Mouse (Mus musculus) spleen, postnatal 36 days (tissue): ENCODE measurements around the gene Dalrd3.
A peak's percentile ranks its signal among the peaks of the same experiment; 100 is the strongest.
"Not testable (repeated sequence)": the region's sequence is repeated elsewhere in the genome, so short reads cannot be mapped to it uniquely, and the experiment has no call there.

Source experiments
- DNase-seq, 2 experiments: peaks; one replicate each; pipeline ENCODE4 v3.0.0; 2022; ENCODE audit warnings: low spot score in 2 of 2, mixed read lengths in 1 of 2

Dalrd3 gene

GRCm38 (mm10) chr9:108573774-108574690 lies 4.3 kb downstream of the Dalrd3 start:
- peak; percentile 53 to 57 for DNase-seq

DNA sequence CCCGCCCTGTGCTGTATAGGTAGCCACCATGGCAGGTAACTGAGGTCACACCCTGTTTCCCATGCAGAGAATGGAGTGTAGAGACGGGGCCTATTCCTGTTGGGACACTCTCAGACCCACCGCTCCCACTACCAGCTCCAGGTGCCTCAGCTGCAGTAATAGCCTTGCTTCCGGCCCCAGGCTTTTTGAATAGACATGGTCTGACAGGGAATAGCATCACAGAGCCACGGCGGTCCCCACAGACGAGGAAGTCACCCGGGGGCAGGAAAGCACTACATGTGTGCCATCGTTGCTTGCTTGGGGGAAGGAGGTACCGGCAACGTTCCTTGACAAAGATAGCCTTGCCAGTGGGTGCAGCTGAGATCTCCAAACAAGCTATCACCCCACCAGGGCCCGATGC lies 5.2 kb downstream of the Dalrd3 start:
- no peak for DNase-seq

DNA sequence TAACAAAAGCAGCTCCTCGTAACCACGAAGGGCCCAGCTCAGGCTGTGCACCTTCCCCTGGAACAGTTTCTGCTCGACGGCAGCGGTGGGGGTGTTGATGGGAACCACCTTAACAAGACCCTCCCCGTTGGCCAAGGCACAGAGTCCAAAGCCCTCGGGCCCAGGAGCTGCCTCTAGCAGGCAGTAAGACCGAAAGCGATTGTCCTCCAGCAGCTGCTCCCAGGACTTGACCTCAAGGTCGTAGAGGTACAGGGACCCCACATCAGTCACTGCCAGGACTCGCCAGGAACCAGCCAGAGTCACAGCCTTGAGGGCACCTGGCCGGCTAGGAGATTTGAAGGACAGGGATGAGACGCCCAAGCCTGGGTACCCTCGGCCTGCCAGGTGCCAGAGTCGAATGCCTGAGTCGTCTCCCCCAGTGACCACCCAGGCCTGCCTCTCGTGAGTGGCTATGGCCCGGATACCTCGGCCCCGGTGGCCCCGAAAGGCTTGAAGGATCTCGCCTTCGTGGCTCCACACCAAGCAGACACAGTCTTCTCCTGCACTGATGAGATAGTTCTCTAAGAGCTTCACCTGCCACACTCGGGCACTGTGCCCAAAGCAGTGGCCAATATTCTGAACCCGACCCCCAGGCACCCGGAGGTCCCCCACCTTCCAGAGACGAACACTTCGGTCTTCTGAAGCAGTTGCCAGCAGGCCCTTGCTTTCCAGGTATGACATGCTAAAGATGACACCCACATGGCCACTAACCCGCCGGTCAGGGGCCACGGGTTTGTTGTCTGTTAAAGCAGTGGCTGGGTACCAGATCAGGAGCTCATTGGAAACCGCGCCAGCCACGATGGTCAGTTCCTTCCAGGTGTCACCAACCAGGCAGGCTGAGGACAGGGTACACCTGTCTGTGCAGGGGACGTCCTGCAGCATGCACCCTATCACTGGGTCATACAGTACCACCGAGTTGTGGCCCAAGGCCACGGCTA lies 5.9 kb downstream of the Dalrd3 start:
- DNase-seq: no peak

DNA sequence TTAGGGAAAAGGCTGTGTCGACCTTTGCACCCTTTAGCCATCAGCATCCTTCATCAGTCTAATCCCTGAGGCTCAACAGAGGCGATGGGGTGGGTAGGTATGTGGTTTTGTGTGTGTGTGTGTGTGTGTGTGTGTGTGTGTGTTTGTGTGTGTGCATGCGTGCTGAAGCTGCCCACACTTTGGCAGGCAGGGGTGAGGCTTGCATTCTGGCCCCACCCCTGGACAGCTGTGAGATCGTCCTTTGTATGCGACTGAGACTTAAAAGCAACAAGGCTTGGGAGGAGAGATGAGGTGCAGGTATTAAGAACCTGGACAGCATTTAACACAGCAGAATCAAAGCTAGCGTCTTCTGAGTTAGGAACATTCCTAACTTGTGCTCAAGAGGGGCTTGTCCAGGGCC lies 7.3 kb downstream of the Dalrd3 start:
- DNase-seq: no peak

GRCm38 (mm10) chr9:108577934-108578544 lies 8.4 kb downstream of the Dalrd3 start:
- peak; percentile 29 to 50 for DNase-seq

DNA sequence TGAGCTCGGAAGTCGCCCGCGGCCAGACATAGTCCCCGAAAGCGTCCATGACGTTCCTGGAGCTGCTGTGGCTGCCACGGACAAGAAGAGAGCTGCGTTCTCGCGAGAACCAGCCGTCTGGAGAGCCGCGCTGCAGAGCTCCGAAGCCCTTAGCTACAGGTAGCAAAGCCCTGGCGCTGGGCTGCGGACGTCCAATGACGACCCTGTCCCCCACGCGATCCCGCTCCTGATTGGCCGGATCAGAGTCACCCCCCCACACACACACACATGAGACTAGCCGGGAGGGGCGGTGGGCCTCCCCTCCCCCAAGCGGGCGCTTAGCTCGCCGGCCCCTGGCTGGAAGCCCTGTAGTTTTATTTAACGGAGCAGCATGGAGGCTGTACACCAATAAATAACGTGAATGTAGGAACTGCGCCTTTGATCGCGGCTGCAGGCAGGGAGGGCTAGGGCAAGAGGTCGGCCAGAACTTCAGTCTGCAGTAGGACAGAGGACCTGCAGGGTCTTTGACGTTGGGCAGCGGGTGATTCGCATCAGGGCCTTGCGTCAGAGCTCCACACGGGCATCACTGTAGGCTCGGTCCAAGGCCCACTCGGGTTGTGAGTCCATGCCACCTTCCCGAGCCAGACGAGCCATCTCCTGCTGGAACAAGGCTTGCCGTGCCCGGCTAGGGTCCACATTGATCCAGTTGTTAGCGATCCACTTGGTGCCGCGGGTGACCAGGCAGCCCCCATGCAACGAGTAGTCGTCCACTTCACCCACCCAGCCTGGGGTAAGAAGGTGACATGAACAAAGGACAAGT lies 9.1 kb downstream of the Dalrd3 start, which contains the start of gene Wdr6:
TSS of gene Wdr6 (minus strand) at position 195 of the 799 bp plus-strand sequence.
- DNase-seq: peak; percentile 95

GRCm38 (mm10) chr9:108579344-108579690 lies 9.6 kb downstream of the Dalrd3 start:
- no peak for DNase-seq

DNA sequence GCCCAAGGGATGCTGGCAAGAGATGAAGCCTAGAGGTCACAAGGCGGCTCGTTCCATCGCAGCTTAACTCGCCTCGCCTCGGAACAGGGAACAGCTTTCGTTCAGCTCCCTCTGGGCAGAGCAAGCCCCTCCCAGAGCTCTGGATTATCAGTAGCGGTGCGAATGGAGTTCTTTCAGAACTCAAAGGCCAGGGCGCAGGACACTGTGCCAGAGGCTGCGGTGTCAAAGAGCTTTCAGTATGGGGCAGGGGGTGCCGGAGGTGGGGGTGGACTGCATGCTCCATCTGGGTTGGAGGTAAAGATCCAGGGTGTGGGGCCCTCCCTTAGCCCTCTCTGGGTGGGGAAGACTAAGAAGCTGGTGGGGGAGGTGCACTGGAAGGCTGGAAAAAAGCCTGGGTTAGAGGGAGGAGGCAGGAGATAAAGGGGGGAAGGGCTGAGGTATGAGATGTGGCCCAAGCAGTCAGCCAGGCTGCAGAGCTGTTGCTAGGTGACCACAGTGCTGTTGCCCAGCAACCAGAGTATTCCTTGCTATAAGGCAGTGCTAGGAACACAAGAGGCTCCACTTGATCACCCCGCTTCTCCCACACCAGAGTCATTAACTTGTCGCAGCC lies 18.0 kb downstream of the Dalrd3 start:
- DNase-seq: no peak

DNA sequence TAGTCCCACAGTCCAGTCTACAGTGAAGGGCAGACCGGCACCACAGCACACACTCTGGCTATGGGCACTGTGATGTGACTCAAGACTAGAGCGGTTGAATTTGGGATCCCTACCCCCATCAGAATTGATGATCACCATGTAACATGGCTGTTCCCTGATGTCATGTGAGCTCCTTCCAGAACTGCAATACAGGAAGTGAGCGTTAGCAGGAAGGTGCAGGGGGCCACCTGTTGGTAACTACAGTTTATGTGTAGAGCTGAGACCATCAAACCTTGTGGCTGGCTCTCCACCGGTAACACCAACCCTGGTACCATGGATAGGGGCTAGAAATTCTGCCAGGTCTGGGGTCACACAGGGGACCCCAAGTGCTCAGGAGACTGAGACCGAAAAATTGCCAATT lies 19.5 kb downstream of the Dalrd3 start:
- DNase-seq: no peak

DNA sequence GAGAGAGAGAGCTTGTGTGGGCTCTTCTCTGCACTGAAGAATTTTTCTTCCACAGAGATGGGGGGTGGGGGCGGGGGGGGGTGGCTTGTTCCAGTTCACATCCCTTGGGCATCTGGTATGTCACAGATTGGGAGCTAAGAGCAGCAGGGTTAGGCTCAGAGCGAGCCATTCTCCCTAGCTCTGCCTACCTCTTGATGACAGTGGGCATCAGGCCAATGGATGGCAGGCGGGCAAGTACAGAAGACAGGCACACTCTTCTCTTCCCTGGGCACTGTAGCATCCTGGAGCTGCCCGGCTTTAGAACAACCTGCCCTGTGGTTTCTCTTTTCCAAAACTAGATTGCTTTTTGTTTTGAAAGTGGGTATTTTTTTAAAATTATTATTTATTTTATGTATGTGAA lies 21.8 kb downstream of the Dalrd3 start:
- no peak for DNase-seq

DNA sequence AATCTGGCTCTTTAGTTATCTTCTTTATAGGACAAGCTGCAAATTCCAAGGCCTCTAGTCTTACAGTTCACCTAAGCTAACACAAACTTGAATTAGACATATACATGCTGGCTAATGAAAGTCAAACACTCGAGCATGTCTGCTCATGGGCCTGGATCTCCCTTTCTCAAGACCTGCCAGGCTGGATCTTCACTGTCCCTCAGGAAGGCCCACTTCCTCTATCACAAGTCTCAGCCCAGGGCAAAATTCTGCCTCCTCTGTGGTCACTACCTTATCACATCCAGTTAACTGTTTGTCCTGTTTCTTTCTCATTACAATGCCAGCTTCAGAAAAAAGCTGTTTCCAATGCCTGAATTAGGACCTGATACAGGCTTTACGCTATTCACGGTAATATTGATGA lies 24.7 kb downstream of the Dalrd3 start:
- DNase-seq: no peak

DNA sequence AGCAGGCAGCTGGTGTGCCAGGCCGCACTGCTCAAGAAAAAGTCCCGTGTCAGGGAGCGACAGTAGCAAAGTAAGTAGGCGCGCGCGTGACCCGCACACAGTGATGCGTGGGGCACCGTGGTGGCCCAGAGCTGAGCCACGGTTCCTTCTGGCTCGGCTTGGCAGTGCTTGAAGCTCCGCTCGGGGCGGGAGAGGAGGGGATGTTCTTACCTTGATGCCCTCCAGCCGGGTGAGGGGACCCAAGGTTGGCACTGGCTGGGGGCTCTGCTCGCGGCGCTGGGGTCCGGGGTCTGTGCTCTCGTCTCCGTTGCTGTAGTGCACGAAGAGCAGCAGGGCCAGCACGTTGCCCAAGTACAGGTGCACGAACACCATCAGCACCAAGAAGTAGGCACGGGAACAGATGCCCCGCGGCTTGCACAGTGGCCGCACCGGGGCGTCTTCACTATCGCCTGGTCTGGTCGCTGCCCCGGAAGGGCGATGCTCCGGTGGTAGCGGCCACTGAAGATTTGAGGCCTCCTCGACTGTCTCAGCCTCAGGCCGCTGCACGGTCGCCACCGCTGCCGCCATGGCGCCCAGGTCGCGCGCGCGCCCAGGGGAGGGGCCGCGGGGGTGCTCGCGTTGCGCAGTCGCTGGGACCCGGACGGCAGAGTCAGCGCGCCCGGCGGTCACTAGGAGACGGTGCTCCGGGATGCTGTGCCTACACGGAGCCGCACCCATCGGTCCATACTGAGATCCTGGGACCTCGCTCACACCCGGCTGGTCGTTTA lies 27.5 kb downstream of the Dalrd3 start, which contains the start of gene P4htm:
TSS of gene P4htm (minus strand) at position 670 of the 767 bp plus-strand sequence.
- peak; percentile 34 to 39 for DNase-seq

GRCm38 (mm10) chr9:108599021-108599566 lies 29.4 kb downstream of the Dalrd3 start:
- DNase-seq: no peak

DNA sequence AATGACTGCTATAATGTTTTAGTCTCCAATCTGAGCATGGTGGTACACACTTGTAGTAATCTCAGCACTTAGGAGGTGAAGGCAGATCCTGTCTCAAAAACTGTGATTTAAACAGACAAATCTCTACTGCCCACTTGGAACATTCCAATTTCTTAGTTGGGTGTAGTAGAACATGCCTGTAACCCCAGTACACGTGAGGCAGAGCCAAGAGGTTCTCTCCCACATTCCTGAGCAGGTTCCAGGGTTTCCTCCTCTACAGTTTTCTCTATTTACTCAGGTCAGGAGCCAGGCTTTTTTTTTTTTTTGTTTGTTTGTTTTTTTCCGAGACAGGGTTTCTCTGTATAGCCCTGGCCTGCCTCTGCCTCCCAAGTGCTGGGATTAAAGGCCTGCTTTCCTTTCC lies 30.3 kb downstream of the Dalrd3 start:
- no peak for DNase-seq

DNA sequence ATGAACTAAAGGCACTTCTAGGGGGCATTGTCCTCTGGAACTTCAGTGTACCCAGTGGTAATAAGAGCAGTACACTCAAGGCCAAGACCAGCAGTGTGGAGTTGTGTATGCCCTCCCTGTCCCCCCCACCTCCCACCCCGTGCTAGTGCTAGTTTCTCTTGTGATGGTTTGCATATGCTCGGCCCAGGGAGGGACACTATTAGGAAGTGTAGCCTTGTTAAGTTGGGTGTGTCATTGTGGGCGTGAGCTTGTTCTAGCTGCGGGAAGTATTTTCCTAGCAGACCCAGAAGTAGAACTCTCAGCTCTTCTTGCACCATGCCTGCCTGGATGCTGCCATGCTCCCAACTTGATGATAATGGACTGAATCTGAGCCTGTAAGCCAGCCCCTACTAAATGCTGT lies 32.3 kb downstream of the Dalrd3 start:
- DNase-seq: no peak

GRCm38 (mm10) chr9:108607929-108608328 lies 38.2 kb downstream of the Dalrd3 start:
- not testable (repeated sequence) for DNase-seq

GRCm38 (mm10) chr9:108608889-108609288 lies 39.2 kb downstream of the Dalrd3 start:
- DNase-seq: no peak

DNA sequence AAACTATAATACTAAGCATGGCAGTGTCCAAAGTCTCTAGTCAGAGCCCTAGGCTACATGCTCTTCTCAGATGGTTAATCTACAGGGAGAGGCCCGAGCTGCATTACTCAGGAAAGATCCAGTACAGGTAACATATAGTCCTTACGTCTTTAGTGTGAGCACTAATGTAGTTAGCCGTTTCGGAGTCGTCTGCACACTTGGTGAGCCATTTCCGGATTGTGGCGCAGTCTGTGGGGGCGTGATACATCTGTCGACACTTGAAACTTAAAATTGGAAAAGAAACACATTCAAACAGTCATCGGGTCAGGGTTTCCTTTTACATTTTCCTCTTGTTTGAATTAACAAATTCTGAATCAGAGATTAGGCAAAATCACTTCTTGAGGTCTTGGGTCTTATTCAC lies 41.8 kb downstream of the Dalrd3 start:
- no peak for DNase-seq

DNA sequence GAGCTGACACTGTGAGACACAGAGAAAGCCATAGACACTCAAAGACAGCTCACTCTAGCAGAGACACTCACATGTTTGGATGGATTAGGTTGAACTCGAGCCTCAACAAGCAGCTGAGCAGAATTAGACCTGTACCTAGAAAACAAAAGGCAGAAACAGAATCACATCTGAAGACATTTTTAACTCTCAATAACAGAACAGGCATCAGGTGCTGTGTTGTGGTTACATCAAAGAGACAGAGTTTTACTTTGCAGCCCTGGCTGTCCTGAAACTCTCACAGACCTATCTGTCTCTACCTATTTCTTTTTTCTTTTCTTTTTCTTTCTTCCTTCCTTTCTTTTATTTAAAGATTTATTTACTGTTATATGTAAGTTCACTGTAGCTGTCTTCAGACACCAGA lies 47.6 kb downstream of the Dalrd3 start:
- no peak for DNase-seq
